Mouse (Mus musculus) hindbrain, embryonic 14.5 days (tissue): ENCODE results near the gene Gm3417. TPM values are rescaled to one million over a fixed set of nuclear protein-coding genes. Genes with fewer than 3 reads are reported as not detected.
"Not testable (repeated sequence)": the region's sequence is repeated elsewhere in the genome, so short reads cannot be mapped to it uniquely, and the experiment has no call there.

Experiments used
- ATAC-seq: fragments of 200-750 bp; cut with Nextera tagmentation; 2 replicates; pipeline ENCODE4 v1.8.0; 2017; ENCODE audit warnings: moderate number of reproducible peaks, mild to moderate bottlenecking, moderate TSS enrichment, moderate library complexity; ENCODE audit not compliant: low FRiP score
- DNase-seq: peaks from one replicate; pipeline ENCODE4 v3.0.0-alpha.2; 2015; ENCODE audit warnings: low spot score
- H3K27ac ChIP-seq: fragments of 300-500 bp; sonication (generic); 2 replicates; pipeline ENCODE4 v1.5.1; 2014; ENCODE audit warnings: mild to moderate bottlenecking, moderate library complexity
- H3K27me3 ChIP-seq: fragments of 300-500 bp; sonication (generic); 2 replicates; pipeline ENCODE4 v1.6.1; 2014; ENCODE audit warnings: mild to moderate bottlenecking, low read length, mixed read lengths; ENCODE audit not compliant: control insufficient read depth, insufficient read depth
- H3K36me3 ChIP-seq: fragments of 300-500 bp; sonication (generic); replicated peaks from 2 replicates; pipeline ENCODE4 v1.6.1; 2014; ENCODE audit not compliant: control insufficient read depth, insufficient read depth
- H3K4me1 ChIP-seq: fragments of 300-500 bp; sonication (generic); replicated peaks from 2 replicates; pipeline ENCODE4 v1.6.1; 2014; ENCODE audit warnings: antibody characterized with exemption, low read length, mixed read lengths; ENCODE audit not compliant: control insufficient read depth, insufficient read depth
- H3K4me2 ChIP-seq: fragments of 300-500 bp; sonication (generic); replicated peaks from 2 replicates; pipeline ENCODE4 v1.6.1; 2014; ENCODE audit warnings: mild to moderate bottlenecking, moderate library complexity
- H3K4me3 ChIP-seq: fragments of 300-500 bp; sonication (generic); replicated peaks from 2 replicates; pipeline ENCODE4 v1.5.1; 2014; ENCODE audit warnings: mild to moderate bottlenecking, low read length
- H3K9ac ChIP-seq: fragments of 300-500 bp; sonication (generic); 2 replicates; pipeline ENCODE4 v1.6.1; 2014
- H3K9me3 ChIP-seq: fragments of 300-500 bp; sonication (generic); 2 replicates; pipeline ENCODE4 v1.6.1; 2016; ENCODE audit warnings: low read length; ENCODE audit not compliant: control insufficient read depth
- WGBS: fragments of 180-500 bp; shearing (Covaris S2); extraction: QIAGEN DNeasy Blood & Tissue Kit; methylation state at CpG from one replicate; pipeline ENCODE4 v1.1.7; 2014; 5-methylcytosine and 5-hydroxymethylcytosine counted together
- polyA plus RNA-seq: library from polyadenylated mRNA; unstranded; fragments of >200 nt; fragmentation: Nextera tagmentation; extraction: Ambion mirVana; gene quantifications from 2 replicates; pipeline ENCODE4 v1.2.1, GENCODE M21; 2014

Gm3417 gene
- polyA plus RNA-seq, 1 experiment from 2014 or later, result 0.71 TPM

DNA sequence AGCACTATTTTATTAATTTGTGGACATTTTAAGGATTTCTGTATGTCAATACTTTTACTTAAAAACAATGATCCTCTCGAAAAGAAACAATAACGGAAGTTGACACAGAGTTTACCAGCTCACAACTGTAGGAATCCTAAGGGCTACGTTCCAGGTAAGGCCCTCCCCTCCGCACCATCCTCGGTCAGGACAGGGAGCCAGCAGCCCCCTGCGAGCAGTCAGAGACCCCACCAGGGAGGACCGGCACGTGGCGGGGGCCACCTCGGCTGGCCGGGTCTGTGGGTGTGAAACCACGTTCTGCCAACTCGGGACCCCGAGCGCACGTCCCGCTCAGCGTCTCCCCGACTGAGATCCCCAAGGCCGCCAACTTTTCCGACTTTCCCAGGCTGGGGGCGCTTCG is 18.1 kb downstream of the Gm3417 start:
- WGBS, result 2% methylated on average over 15 of the region's 23 CpGs
- H3K4me1 ChIP-seq, result peaks cover 12% of the 10 kb centered on the region
- H3K4me3 ChIP-seq, result peak overlapping the region; percentile 69
- no peaks in the 10 kb centered on the region for H3K27me3 ChIP-seq
- H3K9ac ChIP-seq, result peak overlapping the region; percentile 73
- ATAC-seq (peak; percentile 8; the same call in 1 of the 2 replicates), DNase-seq (no peak)
- H3K9me3 ChIP-seq, result no peaks in the 10 kb centered on the region
- peaks cover 15% of the 10 kb centered on the region; the same call in 1 of the 2 replicates for H3K36me3 ChIP-seq
- H3K27ac ChIP-seq, result no peak overlapping the region
- peak overlapping the region; percentile 99 for H3K4me2 ChIP-seq

DNA sequence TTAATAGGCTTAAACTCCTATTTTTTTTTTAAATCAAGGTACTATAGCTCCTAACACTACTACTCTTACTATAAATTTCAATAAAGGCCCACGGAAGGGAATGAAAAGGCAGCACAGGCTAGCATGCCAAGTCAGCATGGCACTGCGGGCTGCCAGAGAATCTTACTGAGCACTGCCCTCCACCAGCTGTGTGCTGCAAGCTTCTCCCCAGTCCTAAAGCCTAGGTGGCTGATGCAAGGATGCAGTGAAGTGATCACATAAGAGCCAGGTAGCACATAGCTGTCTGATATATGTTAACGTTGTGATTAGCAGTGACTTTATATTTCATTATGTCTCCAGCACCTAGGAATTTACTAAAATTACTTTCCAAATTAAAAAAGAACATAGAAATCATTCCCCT is 18.6 kb downstream of the Gm3417 start:
- Histone ChIP-seq H3K9me3 (no peaks in the 10 kb centered on the region), H3K36me3 (peaks cover 15% of the 10 kb centered on the region; the same call in 1 of the 2 replicates), H3K27me3 (no peaks in the 10 kb centered on the region), H3K4me3 (peak overlapping the region; percentile 22), H3K4me1 (peaks cover 12% of the 10 kb centered on the region), H3K27ac (no peak overlapping the region), H3K9ac (peak overlapping the region; percentile 39; the same call in 1 of the 2 replicates), H3K4me2 (peak overlapping the region; percentile 99)
- ATAC-seq, result no peak
- 30% methylated on average over 3 of the region's 3 CpGs for WGBS
- DNase-seq, result no peak

DNA sequence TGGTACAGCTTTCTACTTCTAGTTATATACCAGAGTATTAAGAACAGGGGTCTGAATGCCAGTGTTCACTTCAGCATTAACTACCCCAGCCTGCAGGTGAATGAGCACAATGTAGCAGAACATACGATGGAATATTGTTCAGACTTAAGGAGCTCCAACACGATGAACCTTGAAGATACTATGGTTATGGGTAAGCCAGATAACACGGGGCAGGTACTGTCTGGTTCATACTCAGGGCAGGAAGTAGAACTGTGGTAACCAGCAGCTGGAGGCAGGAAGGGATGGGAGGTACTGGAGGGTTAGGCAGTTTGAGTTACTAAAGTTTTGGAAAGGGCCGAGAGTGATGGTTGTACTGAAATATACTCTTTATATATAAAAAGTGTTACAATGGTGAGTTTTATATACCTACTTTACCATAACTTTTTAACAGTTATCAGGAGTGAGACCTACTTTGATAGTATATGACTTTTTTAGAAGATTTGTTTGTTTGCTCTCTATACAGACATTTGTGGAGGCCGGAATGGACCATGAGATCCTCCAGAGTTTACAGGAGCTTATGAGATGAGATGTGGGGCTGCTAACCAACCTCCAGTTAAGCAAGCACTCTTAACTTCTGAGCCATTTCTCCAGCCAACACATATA is 19.8 kb downstream of the Gm3417 start:
- Histone ChIP-seq H3K36me3 (peaks cover 26% of the 10 kb centered on the region), H3K4me2 (no peak overlapping the region), H3K9ac (no peak overlapping the region), H3K9me3 (no peaks in the 10 kb centered on the region), H3K4me3 (no peak overlapping the region), H3K27me3 (no peaks in the 10 kb centered on the region), H3K27ac (no peak overlapping the region), H3K4me1 (peaks cover 12% of the 10 kb centered on the region)
- ATAC-seq (no peak), DNase-seq (peak; percentile 18)
- WGBS, result 94% methylated on average over 5 of the region's 5 CpGs

DNA sequence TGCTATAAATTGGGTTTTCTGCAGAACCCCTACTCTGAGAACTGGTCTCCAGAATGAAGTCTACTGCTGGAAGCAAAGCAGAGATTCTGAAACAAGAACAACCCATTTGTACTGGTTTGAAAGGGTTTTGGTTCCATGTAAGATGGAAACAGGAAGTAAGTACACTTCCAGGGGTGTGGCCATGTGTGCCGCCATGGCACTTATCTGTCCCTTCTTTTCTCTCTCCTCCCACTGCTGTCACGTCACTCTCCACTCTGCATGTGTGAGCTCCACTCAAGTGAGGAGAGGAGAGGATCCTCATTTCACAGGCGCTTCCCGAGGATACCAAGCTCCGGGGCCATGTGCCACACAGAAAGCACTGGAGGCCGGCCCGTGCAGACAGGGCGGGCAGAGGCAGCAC is 25.1 kb downstream of the Gm3417 start:
- Histone ChIP-seq H3K4me2 (no peak overlapping the region), H3K27me3 (no peaks in the 10 kb centered on the region), H3K36me3 (peaks cover 70% of the 10 kb centered on the region), H3K27ac (no peak overlapping the region), H3K9ac (no peak overlapping the region), H3K9me3 (no peaks in the 10 kb centered on the region), H3K4me1 (no peaks in the 10 kb centered on the region), H3K4me3 (no peak overlapping the region)
- 95% methylated on average over 8 of the region's 8 CpGs for WGBS
- no peak for ATAC-seq
- no peak for DNase-seq

DNA sequence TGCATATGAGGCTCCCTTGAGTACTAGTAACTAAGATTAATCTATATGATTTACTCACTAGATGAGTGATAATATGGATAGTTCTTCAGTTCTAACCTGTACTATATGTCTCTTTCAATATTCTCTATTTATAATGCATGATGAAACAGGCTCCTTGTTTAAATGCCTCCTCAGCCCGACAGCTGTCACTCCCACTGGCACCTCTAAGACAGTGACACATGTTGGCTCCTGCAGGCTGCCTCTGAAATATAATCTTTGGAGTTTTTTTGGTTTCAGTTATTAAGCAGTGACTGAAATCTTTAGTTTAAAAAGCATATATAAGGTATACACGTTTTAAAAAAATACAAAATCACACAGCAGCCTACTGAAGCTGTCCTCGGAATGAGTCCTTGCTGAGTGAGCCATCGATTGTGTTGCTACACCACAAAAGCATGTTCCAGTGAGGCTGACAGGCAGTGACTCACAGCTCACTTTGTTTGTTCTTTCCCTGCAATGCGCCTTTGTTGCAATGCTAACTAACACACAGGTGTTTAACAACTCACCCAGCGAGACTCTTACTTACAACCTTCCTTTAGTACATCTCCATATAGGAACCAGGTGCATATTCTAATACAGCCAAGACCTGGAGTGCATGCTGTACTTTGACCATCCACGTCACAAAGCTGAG is 29.3 kb downstream of the Gm3417 start:
- Histone ChIP-seq H3K4me3 (no peak overlapping the region), H3K9ac (no peak overlapping the region), H3K27me3 (no peaks in the 10 kb centered on the region), H3K4me2 (no peak overlapping the region), H3K4me1 (peaks cover 11% of the 10 kb centered on the region; the same call in 1 of the 2 replicates), H3K27ac (no peak overlapping the region), H3K36me3 (peaks cover 82% of the 10 kb centered on the region), H3K9me3 (no peaks in the 10 kb centered on the region)
- ATAC-seq, result no peak
- WGBS, result 91% methylated on average over 7 of the region's 7 CpGs
- DNase-seq, result no peak

DNA sequence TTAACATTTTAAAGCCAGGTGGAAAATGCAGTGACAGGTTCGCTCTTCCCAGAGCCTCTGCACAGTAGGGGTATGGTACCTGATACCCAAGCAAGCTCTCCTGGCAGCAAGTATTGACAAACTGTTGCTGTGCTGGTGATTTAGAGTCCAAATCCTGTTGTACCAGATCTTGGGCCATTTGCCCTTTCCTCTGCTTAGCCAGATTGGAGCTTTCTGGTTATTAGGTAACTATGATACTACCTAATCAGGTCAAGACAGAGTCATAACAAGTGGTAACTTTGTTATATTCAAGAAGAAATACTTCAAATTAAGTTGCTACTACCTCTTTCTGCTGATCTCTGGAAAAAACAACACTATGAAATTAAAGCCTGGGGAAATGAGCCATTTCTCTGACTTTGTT is 34.0 kb downstream of the Gm3417 start:
- H3K4me3 ChIP-seq, result peak overlapping the region; percentile 94; the same call in 1 of the 2 replicates

DNA sequence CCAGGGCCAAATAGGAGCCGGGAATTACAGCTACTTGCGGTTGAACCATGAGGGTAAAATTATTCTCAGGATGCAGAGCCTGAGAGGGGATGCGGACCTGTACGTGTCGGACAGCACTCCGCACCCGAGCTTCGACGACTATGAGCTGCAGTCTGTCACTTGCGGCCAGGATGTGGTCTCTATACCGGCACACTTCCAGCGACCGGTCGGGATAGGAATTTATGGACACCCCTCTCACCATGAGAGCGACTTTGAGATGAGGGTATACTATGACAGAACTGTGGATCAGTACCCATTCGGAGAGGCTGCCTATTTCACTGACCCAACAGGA is 34.9 kb downstream of the Gm3417 start:
- Histone ChIP-seq H3K36me3 (peaks cover 34% of the 10 kb centered on the region), H3K27ac (0 out of 2 replicates have a peak overlapping the region, but pooled peaks have one; percentile 82), H3K4me1 (peaks cover 23% of the 10 kb centered on the region), H3K9me3 (no peaks in the 10 kb centered on the region), H3K4me3 (peak overlapping the region; percentile 94), H3K4me2 (peak overlapping the region; percentile 88), H3K27me3 (no peaks in the 10 kb centered on the region), H3K9ac (peak overlapping the region; percentile 86)
- no peak; the same call in 1 of the 2 replicates for ATAC-seq
- no peak for DNase-seq
- WGBS, result 14% methylated on average over 16 of the region's 16 CpGs

More for the DNA sequence above, 34.0 kb downstream of the Gm3417 start:
- H3K27me3 ChIP-seq, result no peaks in the 10 kb centered on the region
- no peak overlapping the region for H3K27ac ChIP-seq
- peaks cover 23% of the 10 kb centered on the region for H3K4me1 ChIP-seq
- DNase-seq, result no peak
- peak overlapping the region; percentile 88 for H3K4me2 ChIP-seq
- no peaks in the 10 kb centered on the region for H3K9me3 ChIP-seq
- H3K9ac ChIP-seq, result no peak overlapping the region
- H3K36me3 ChIP-seq, result peaks cover 41% of the 10 kb centered on the region
- 89% methylated on average over 1 of the region's 1 CpGs for WGBS
- no peak for ATAC-seq

DNA sequence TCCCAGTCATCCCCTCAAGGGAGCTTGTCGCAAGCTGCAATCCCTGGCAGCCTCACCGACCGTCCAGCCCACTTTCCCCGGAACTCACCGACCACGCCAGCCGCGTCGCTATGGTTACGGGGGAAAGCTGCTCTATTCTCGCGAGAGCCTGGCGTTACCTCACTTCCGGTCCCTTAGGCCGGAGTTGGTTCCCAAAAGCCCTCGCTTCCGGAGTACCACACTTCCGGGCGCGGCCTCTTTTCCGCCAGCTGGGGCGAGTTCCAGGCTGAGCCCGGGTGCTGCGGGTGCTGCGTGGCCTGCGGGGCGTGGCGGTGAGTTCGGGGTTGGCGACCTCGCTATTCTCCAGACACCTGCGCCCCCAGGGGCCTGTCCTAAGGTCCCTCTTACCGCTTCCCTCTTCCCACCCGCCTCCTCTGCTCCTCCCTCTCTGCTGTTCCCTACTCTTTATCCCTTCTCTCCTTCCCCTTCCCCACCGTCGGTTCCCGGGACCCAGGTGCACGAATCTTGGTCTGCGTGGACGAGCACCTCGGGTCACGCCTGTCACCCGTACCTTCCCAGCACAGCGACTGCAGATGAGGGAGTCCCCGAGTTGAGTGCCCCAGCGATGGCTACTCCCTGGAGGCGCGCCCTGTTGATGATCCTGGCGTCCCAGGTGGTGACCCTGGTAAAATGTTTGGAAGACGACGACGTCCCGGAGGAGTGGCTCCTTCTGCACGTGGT is 35.4 kb downstream of the Gm3417 start, which contains the start of the genes Wdr27 and 1600012H06Rik:
Gene Wdr27 (minus strand): TSS at position 150 of the 720 bp plus-strand sequence.
Gene 1600012H06Rik (plus strand): TSS at position 176 of the 720 bp plus-strand sequence.
- Histone ChIP-seq H3K4me3 (peak within 1 kb of the TSS; percentile 94), H3K36me3 (peaks cover 29% of the 10 kb centered on the region), H3K9ac (peak within 1 kb of the TSS; percentile 86), H3K27ac (peak within 1 kb of the TSS; percentile 82), H3K9me3 (no peaks in the 10 kb centered on the region), H3K4me1 (peaks cover 23% of the 10 kb centered on the region), H3K27me3 (no peaks in the 10 kb centered on the region), H3K4me2 (peak within 1 kb of the TSS; percentile 88)
- peak; percentile 100 for DNase-seq
- ATAC-seq, result peak; percentile 99
- WGBS, result under 1% methylated on average over 53 of the region's 54 CpGs

DNA sequence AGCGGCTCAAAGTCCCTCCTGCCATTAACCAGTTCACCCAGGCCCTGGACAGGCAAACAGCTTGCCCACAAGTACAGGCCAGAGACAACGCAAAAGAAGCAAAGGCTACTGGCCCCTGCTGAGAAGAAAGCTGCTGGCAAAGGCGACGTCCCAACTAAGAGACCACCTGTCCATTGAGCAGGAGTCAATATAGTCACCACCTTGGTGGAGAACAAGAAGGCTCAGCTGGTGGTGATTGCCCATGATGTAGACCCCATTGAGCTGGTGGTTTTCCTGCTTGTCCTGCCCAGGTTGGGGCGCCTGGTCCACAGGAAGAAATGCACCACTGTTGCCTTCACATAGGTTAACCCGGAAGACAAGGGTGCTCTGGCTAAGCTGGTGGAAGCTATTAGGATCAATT is 36.4 kb downstream of the Gm3417 start:
- DNase-seq, H3K27ac ChIP-seq: not testable (repeated sequence)
- H3K9ac ChIP-seq, result peak overlapping the region; percentile 86

More for the DNA sequence above, 36.4 kb downstream of the Gm3417 start:
- H3K27me3 ChIP-seq, ATAC-seq, H3K9me3 ChIP-seq: not testable (repeated sequence)
- peaks cover 23% of the 10 kb centered on the region for H3K4me1 ChIP-seq
- peak overlapping the region; percentile 88 for H3K4me2 ChIP-seq
- H3K4me3 ChIP-seq, result peak overlapping the region; percentile 94
- H3K36me3 ChIP-seq, result peaks cover 26% of the 10 kb centered on the region
- WGBS, result 61% methylated on average over 6 of the region's 6 CpGs
